Mouse (Mus musculus) limb, embryonic 13.5 days (tissue): Measurements from ENCODE around the gene Fam234b. TPM values are rescaled to one million over a fixed set of nuclear protein-coding genes. Genes with fewer than 3 reads are reported as not detected.

Experiments used
- ATAC-seq: fragments of 200-750 bp; cut with Nextera tagmentation; 2 replicates; pipeline ENCODE4 v1.8.0; 2017; ENCODE audit warnings: low read depth, moderate number of reproducible peaks, moderate TSS enrichment; ENCODE audit not compliant: low FRiP score
- H3K27ac ChIP-seq: fragments of 300-500 bp; sonication (generic); 2 replicates; pipeline ENCODE4 v1.5.1; 2015; ENCODE audit warnings: inconsistent platforms, mild to moderate bottlenecking, moderate library complexity
- H3K27me3 ChIP-seq: fragments of 300-500 bp; sonication (generic); 2 replicates; pipeline ENCODE4 v1.6.1; 2015; ENCODE audit warnings: mild to moderate bottlenecking, inconsistent platforms
- H3K36me3 ChIP-seq: fragments of 300-500 bp; sonication (generic); 2 replicates; pipeline ENCODE4 v1.6.1; 2015; ENCODE audit warnings: inconsistent platforms, mild to moderate bottlenecking, moderate library complexity
- H3K4me1 ChIP-seq: fragments of 300-500 bp; sonication (generic); 2 replicates; pipeline ENCODE4 v1.6.1; 2015; ENCODE audit warnings: inconsistent platforms
- H3K4me2 ChIP-seq: fragments of 300-500 bp; sonication (generic); replicated peaks from 2 replicates; pipeline ENCODE4 v1.6.1; 2015; ENCODE audit warnings: inconsistent platforms, mild to moderate bottlenecking, moderate library complexity
- H3K4me3 ChIP-seq: fragments of 300-500 bp; sonication (generic); 2 replicates; pipeline ENCODE4 v1.5.1; 2015; ENCODE audit warnings: moderate library complexity, mild to moderate bottlenecking, inconsistent platforms
- H3K9ac ChIP-seq: fragments of 300-500 bp; sonication (generic); 2 replicates; pipeline ENCODE4 v1.6.1; 2015; ENCODE audit warnings: mild to moderate bottlenecking, inconsistent platforms
- H3K9me3 ChIP-seq: fragments of 300-500 bp; sonication (generic); 2 replicates; pipeline ENCODE4 v1.6.1; 2016; ENCODE audit warnings: inconsistent platforms
- WGBS: fragments of 180-500 bp; shearing (Covaris S2); methylation state at CpG from one replicate; pipeline ENCODE4 v1.1.7; 2015; 5-methylcytosine and 5-hydroxymethylcytosine counted together
- polyA plus RNA-seq: library from polyadenylated mRNA; unstranded; fragments of >200 nt; fragmentation: Nextera tagmentation; extraction: Ambion mirVana; gene quantifications from 2 replicates; pipeline ENCODE4 v1.2.1, GENCODE M21; 2015

Fam234b gene
- polyA plus RNA-seq, 1 experiment from 2014 or later = 30.3 TPM

GRCm38 (mm10) chr6:135252728-135253077, 54.9 kb downstream of the Fam234b start:
- Histone ChIP-seq H3K9ac (0 out of 2 replicates have a peak overlapping the region, but pooled peaks have one; percentile 15), H3K27me3 (no peaks in the 10 kb centered on the region), H3K9me3 (no peaks in the 10 kb centered on the region), H3K36me3 (no peaks in the 10 kb centered on the region), H3K4me1 (peaks cover 40% of the 10 kb centered on the region), H3K4me3 (peak overlapping the region; percentile 18), H3K27ac (peak overlapping the region; percentile 84; the same call in 1 of the 2 replicates), H3K4me2 (peak overlapping the region; percentile 58)
- 4% methylated on average over 16 of the region's 16 CpGs for WGBS
- ATAC-seq = peak; percentile 64; the same call in 1 of the 2 replicates

- Histone ChIP-seq H3K4me3 (no peak within 1 kb of the TSS), H3K36me3 (no peaks in the 10 kb centered on the region), H3K27me3 (no peaks in the 10 kb centered on the region), H3K4me1 (peaks cover 40% of the 10 kb centered on the region), H3K9ac (no peak within 1 kb of the TSS), H3K9me3 (no peaks in the 10 kb centered on the region), H3K27ac (no peak within 1 kb of the TSS), H3K4me2 (no peak within 1 kb of the TSS)
- WGBS = 70% methylated on average over 7 of the region's 7 CpGs
- ATAC-seq = no peak
These were observed 56.4 kb downstream of the Fam234b start, which contains the start of gene Gsg1 for GRCm38 (mm10) chr6:135254153-135254552. Gene Gsg1 (minus strand): TSS chr6:135254351.

GRCm38 (mm10) chr6:135260435-135260834, 62.7 kb downstream of the Fam234b start:
- 86% methylated on average over 6 of the region's 6 CpGs for WGBS
- Histone ChIP-seq H3K4me2 (no peak overlapping the region), H3K9me3 (no peaks in the 10 kb centered on the region; the same call in 1 of the 2 replicates), H3K9ac (no peak overlapping the region), H3K4me1 (no peaks in the 10 kb centered on the region), H3K36me3 (no peaks in the 10 kb centered on the region; the same call in 1 of the 2 replicates), H3K27ac (no peak overlapping the region), H3K27me3 (no peaks in the 10 kb centered on the region), H3K4me3 (no peak overlapping the region)
- ATAC-seq = no peak

GRCm38 (mm10) chr6:135261124-135261523, 63.3 kb downstream of the Fam234b start:
- no peaks in the 10 kb centered on the region; the same call in 1 of the 2 replicates for H3K9me3 ChIP-seq
- 89% methylated on average over 9 of the region's 9 CpGs for WGBS
- H3K27me3 ChIP-seq = no peaks in the 10 kb centered on the region
- H3K4me1 ChIP-seq = no peaks in the 10 kb centered on the region
- ATAC-seq = no peak
- no peak overlapping the region for H3K4me2 ChIP-seq
- H3K4me3 ChIP-seq = no peak overlapping the region
- H3K36me3 ChIP-seq = no peaks in the 10 kb centered on the region; the same call in 1 of the 2 replicates
- no peak overlapping the region for H3K27ac ChIP-seq
- no peak overlapping the region for H3K9ac ChIP-seq

GRCm38 (mm10) chr6:135262565-135262964, 64.8 kb downstream of the Fam234b start:
- Histone ChIP-seq H3K4me3 (no peak overlapping the region), H3K9ac (no peak overlapping the region), H3K9me3 (no peaks in the 10 kb centered on the region; the same call in 1 of the 2 replicates), H3K36me3 (no peaks in the 10 kb centered on the region; the same call in 1 of the 2 replicates), H3K27ac (no peak overlapping the region), H3K27me3 (no peaks in the 10 kb centered on the region), H3K4me1 (no peaks in the 10 kb centered on the region), H3K4me2 (no peak overlapping the region)
- WGBS = 52% methylated on average over 2 of the region's 2 CpGs
- no peak for ATAC-seq

GRCm38 (mm10) chr6:135264136-135264535, 66.4 kb downstream of the Fam234b start:
- H3K9me3 ChIP-seq = no peaks in the 10 kb centered on the region; the same call in 1 of the 2 replicates
- no peaks in the 10 kb centered on the region; the same call in 1 of the 2 replicates for H3K36me3 ChIP-seq
- H3K4me3 ChIP-seq = no peak overlapping the region
- H3K27ac ChIP-seq = no peak overlapping the region
- H3K4me1 ChIP-seq = no peaks in the 10 kb centered on the region
- H3K4me2 ChIP-seq = no peak overlapping the region
- H3K9ac ChIP-seq = no peak overlapping the region
- ATAC-seq = no peak
- no peaks in the 10 kb centered on the region for H3K27me3 ChIP-seq
- WGBS = 86% methylated on average over 6 of the region's 6 CpGs

- no peak for ATAC-seq
- no peak overlapping the region for H3K4me2 ChIP-seq
- H3K36me3 ChIP-seq = no peaks in the 10 kb centered on the region; the same call in 1 of the 2 replicates
- H3K9me3 ChIP-seq = no peaks in the 10 kb centered on the region; the same call in 1 of the 2 replicates
- 90% methylated on average over 1 of the region's 1 CpGs for WGBS
- H3K27me3 ChIP-seq = no peaks in the 10 kb centered on the region
- H3K4me1 ChIP-seq = no peaks in the 10 kb centered on the region
- no peak overlapping the region for H3K4me3 ChIP-seq
- no peak overlapping the region for H3K27ac ChIP-seq
- H3K9ac ChIP-seq = no peak overlapping the region
These were observed 68.3 kb downstream of the Fam234b start for GRCm38 (mm10) chr6:135266056-135266455.

- peaks cover 8% of the 10 kb centered on the region; the same call in 1 of the 2 replicates for H3K4me1 ChIP-seq
- no peak overlapping the region for H3K4me3 ChIP-seq
- H3K27me3 ChIP-seq = no peaks in the 10 kb centered on the region
- 66% methylated on average over 3 of the region's 3 CpGs for WGBS
- H3K9me3 ChIP-seq = no peaks in the 10 kb centered on the region; the same call in 1 of the 2 replicates
- H3K9ac ChIP-seq = no peak overlapping the region
- H3K4me2 ChIP-seq = no peak overlapping the region
- no peak overlapping the region for H3K27ac ChIP-seq
- no peak for ATAC-seq
- no peaks in the 10 kb centered on the region; the same call in 1 of the 2 replicates for H3K36me3 ChIP-seq
These were observed 69.4 kb downstream of the Fam234b start for GRCm38 (mm10) chr6:135267221-135267620.

- Histone ChIP-seq H3K9ac (no peak overlapping the region), H3K36me3 (no peaks in the 10 kb centered on the region; the same call in 1 of the 2 replicates), H3K9me3 (no peaks in the 10 kb centered on the region; the same call in 1 of the 2 replicates), H3K4me3 (no peak overlapping the region), H3K4me1 (peaks cover 14% of the 10 kb centered on the region; the same call in 1 of the 2 replicates), H3K4me2 (no peak overlapping the region), H3K27ac (no peak overlapping the region), H3K27me3 (no peaks in the 10 kb centered on the region)
- ATAC-seq = no peak
These were observed 70.6 kb downstream of the Fam234b start for GRCm38 (mm10) chr6:135268392-135268791.

- no peak overlapping the region for H3K4me3 ChIP-seq
- 47% methylated on average over 6 of the region's 6 CpGs for WGBS
- no peaks in the 10 kb centered on the region for H3K27me3 ChIP-seq
- no peak for ATAC-seq
- no peak overlapping the region for H3K9ac ChIP-seq
- no peak overlapping the region for H3K27ac ChIP-seq
- H3K36me3 ChIP-seq = no peaks in the 10 kb centered on the region
- no peak overlapping the region for H3K4me2 ChIP-seq
- H3K9me3 ChIP-seq = no peaks in the 10 kb centered on the region
- peaks cover 15% of the 10 kb centered on the region; the same call in 1 of the 2 replicates for H3K4me1 ChIP-seq
These were observed 71.8 kb downstream of the Fam234b start for GRCm38 (mm10) chr6:135269626-135270025.

GRCm38 (mm10) chr6:135271761-135272160, 74.0 kb downstream of the Fam234b start:
- Histone ChIP-seq H3K36me3 (no peaks in the 10 kb centered on the region), H3K9me3 (no peaks in the 10 kb centered on the region), H3K4me3 (no peak overlapping the region), H3K27ac (no peak overlapping the region), H3K27me3 (no peaks in the 10 kb centered on the region), H3K4me2 (no peak overlapping the region), H3K4me1 (peaks cover 15% of the 10 kb centered on the region; the same call in 1 of the 2 replicates), H3K9ac (no peak overlapping the region)
- no peak for ATAC-seq
- 57% methylated on average over 2 of the region's 2 CpGs for WGBS

GRCm38 (mm10) chr6:135273066-135273465, 75.3 kb downstream of the Fam234b start:
- H3K36me3 ChIP-seq = no peaks in the 10 kb centered on the region
- ATAC-seq = no peak
- H3K27ac ChIP-seq = no peak overlapping the region
- no peaks in the 10 kb centered on the region for H3K27me3 ChIP-seq
- no peaks in the 10 kb centered on the region for H3K9me3 ChIP-seq
- 73% methylated on average over 6 of the region's 6 CpGs for WGBS
- no peak overlapping the region for H3K4me3 ChIP-seq
- H3K4me1 ChIP-seq = peaks cover 15% of the 10 kb centered on the region; the same call in 1 of the 2 replicates
- no peak overlapping the region for H3K9ac ChIP-seq
- H3K4me2 ChIP-seq = no peak overlapping the region

- no peak overlapping the region for H3K9ac ChIP-seq
- no peaks in the 10 kb centered on the region for H3K9me3 ChIP-seq
- no peak for ATAC-seq
- H3K36me3 ChIP-seq = no peaks in the 10 kb centered on the region
- H3K27ac ChIP-seq = no peak overlapping the region
- H3K4me3 ChIP-seq = no peak overlapping the region
- no peak overlapping the region for H3K4me2 ChIP-seq
- no peaks in the 10 kb centered on the region for H3K27me3 ChIP-seq
- WGBS = 71% methylated on average over 4 of the region's 4 CpGs
- peaks cover 26% of the 10 kb centered on the region for H3K4me1 ChIP-seq
These were observed 77.5 kb downstream of the Fam234b start for GRCm38 (mm10) chr6:135275231-135275630.
